Mouse (Mus musculus) C2C12 (cell line): ENCODE measurements at regions not wholly inside any gene's neighbourhood (a gene's known extent, or its start where the extent isn't known, plus 50 kb on each side); places are given as distances from the start of the nearest gene placed in this dataset.

Experiments used
- CEBPB ChIP-seq: IDR thresholded peaks from one replicate; pipeline ENCODE4 v1.6.1; 2011; ENCODE audit warnings: low read depth, mild to moderate bottlenecking, control low read depth, moderate library complexity
- CTCF ChIP-seq: IDR thresholded peaks from one replicate; pipeline ENCODE4 v1.5.1; 2011; ENCODE audit not compliant: control insufficient read depth, insufficient read depth, insufficient read length
- MYOD1 ChIP-seq: IDR thresholded peaks from one replicate; pipeline ENCODE4 v1.6.1; 2011; ENCODE audit warnings: low read depth; ENCODE audit not compliant: control insufficient read depth, insufficient read length
- MYOG ChIP-seq: IDR thresholded peaks from one replicate; pipeline ENCODE4 v1.6.1; 2011; ENCODE audit not compliant: control insufficient read depth, insufficient read length; ENCODE audit errors: extremely low read depth
- USF1 ChIP-seq: IDR thresholded peaks from one replicate; pipeline ENCODE4 v1.6.1; 2011; ENCODE audit warnings: low read depth, mild to moderate bottlenecking, control low read depth, moderate library complexity

DNA sequence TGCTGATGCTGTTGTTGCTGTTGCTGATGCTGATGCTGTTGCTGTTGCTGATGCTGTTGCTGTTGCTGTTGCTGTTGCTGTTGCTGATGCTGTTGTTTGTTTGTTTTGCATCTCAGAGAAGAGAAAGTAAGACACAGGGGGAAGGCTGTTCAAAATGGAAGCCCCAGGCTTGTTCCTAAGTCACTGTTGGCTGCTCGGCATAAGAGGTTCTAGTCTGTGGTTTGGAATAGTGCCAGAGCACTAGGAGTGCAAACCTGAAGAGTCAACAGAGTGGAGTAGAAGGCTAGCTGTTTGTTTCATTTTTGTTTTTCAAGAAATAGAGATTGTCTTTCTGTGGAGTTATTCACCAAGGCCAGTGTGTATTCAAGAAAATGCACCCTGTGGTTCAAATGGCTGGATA is 75.1 kb upstream of the Nkx2-2 start:
- TF ChIP-seq CTCF (no peak), USF1 (no peak), MYOG (no peak), CEBPB (no peak), MYOD1 (no peak)
